Mouse (Mus musculus) liver, embryonic 16.5 days (tissue): ENCODE measurements around the gene Fyn. TPM values are rescaled to one million over a fixed set of nuclear protein-coding genes. Genes with fewer than 3 reads are reported as not detected.
A peak's percentile ranks its signal among the peaks of the same experiment; 100 is the strongest.

Experiments used
- ATAC-seq: fragments of 200-750 bp; cut with Nextera tagmentation; 2 replicates; pipeline ENCODE4 v1.8.0; 2017; ENCODE audit warnings: low read depth, mild to moderate bottlenecking, moderate number of reproducible peaks, moderate library complexity
- H3K27ac ChIP-seq: fragments of 300-500 bp; sonication (generic); 2 replicates; pipeline ENCODE4 v1.5.1; 2014; ENCODE audit warnings: mild to moderate bottlenecking, low read length
- H3K27me3 ChIP-seq: fragments of 300-500 bp; sonication (generic); 2 replicates; pipeline ENCODE4 v1.6.1; 2014; ENCODE audit warnings: low read depth, low read length, mixed read lengths; ENCODE audit not compliant: control insufficient read depth, insufficient read depth
- H3K36me3 ChIP-seq: fragments of 300-500 bp; sonication (generic); 2 replicates; pipeline ENCODE4 v1.6.1; 2014; ENCODE audit warnings: mild to moderate bottlenecking; ENCODE audit not compliant: control insufficient read depth, insufficient read depth
- H3K4me1 ChIP-seq: fragments of 300-500 bp; sonication (generic); 2 replicates; pipeline ENCODE4 v1.6.1; 2014; ENCODE audit warnings: low read depth, low read length, mixed read lengths; ENCODE audit not compliant: control insufficient read depth
- H3K4me2 ChIP-seq: fragments of 300-500 bp; sonication (generic); 2 replicates; pipeline ENCODE4 v1.6.1; 2014; ENCODE audit warnings: low read depth, low read length, mixed read lengths
- H3K4me3 ChIP-seq: fragments of 300-500 bp; sonication (generic); 2 replicates; pipeline ENCODE4 v1.5.1; 2014; ENCODE audit warnings: low read depth, mild to moderate bottlenecking, low read length
- H3K9ac ChIP-seq: fragments of 300-500 bp; sonication (generic); 2 replicates; pipeline ENCODE4 v1.6.1; 2014; ENCODE audit warnings: low read depth, low read length
- H3K9me3 ChIP-seq: fragments of 300-500 bp; sonication (generic); replicated peaks from 2 replicates; pipeline ENCODE4 v1.6.1; 2016; ENCODE audit warnings: low read length; ENCODE audit not compliant: control insufficient read depth
- WGBS: fragments of 180-500 bp; shearing (Covaris S2); extraction: QIAGEN DNeasy Blood & Tissue Kit; methylation state at CpG from one replicate; pipeline ENCODE4 v1.1.7; 2014; ENCODE audit not compliant: insufficient replicate concordance; 5-methylcytosine and 5-hydroxymethylcytosine counted together
- polyA plus RNA-seq: library from polyadenylated mRNA; unstranded; fragments of >200 nt; fragmentation: Nextera tagmentation; extraction: Ambion mirVana; gene quantifications from 2 replicates; pipeline ENCODE4 v1.2.1, GENCODE M21; 2015

Fyn gene
- polyA plus RNA-seq, 1 experiment from 2014 or later = 5.9 TPM

DNA sequence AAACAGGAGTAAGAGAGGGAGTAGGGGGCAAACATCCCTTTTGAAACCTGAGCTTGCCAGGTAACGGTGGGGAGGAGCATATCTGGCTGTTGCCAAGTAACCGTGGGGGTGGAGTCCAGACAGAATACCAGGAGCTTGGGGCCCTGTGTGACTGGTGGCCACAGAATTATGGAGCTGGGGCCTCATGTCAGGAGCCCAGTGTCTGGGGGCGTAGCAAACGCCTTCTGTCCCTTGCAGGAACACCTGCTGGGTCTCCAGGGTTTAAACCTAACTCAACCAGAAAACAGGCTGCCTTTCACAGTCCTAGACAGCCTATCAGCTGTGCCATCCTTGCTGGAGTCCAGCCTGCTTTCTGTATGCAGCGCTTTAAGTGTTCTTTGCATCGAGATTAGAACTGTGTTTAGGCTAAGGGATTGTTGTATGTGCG is 186.6 kb downstream of the Fyn start:
- 48% methylated on average over 7 of the region's 7 CpGs for WGBS
- no peaks in the 10 kb centered on the region for H3K27me3 ChIP-seq
- H3K9me3 ChIP-seq = no peaks in the 10 kb centered on the region
- no peak overlapping the region for H3K4me3 ChIP-seq
- no peak overlapping the region for H3K27ac ChIP-seq
- H3K36me3 ChIP-seq = no peaks in the 10 kb centered on the region
- H3K4me1 ChIP-seq = peaks cover 3% of the 10 kb centered on the region; the same call in 1 of the 2 replicates
- ATAC-seq = peak; percentile 47; the same call in 1 of the 2 replicates
- no peak overlapping the region for H3K4me2 ChIP-seq
- H3K9ac ChIP-seq = no peak overlapping the region

DNA sequence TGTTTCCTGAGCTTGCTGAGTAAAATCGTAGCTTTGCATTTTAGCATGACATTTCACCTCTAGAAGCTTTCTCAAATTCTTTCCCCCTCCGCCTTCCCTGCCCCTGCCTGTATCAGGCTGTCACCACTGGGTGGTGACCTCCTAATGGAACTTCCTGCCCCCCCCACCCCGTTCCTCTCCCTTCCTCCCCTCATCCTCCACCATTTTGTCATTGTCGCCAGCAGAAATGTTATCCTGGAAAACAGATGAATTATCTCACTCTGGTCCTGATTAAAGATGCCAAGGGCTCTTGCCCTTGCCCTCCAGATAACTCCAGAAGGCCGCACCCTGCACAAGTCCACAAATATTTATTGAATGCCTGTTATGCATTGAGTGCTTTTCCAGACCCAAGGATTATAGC is 187.1 kb downstream of the Fyn start:
- H3K4me1 ChIP-seq = peaks cover 3% of the 10 kb centered on the region; the same call in 1 of the 2 replicates
- H3K27ac ChIP-seq = no peak overlapping the region
- WGBS = 45% methylated on average over 5 of the region's 5 CpGs
- no peaks in the 10 kb centered on the region for H3K36me3 ChIP-seq
- H3K9ac ChIP-seq = no peak overlapping the region
- H3K27me3 ChIP-seq = no peaks in the 10 kb centered on the region
- no peak overlapping the region for H3K4me2 ChIP-seq
- ATAC-seq = peak; percentile 54; the same call in 1 of the 2 replicates
- no peaks in the 10 kb centered on the region for H3K9me3 ChIP-seq
- H3K4me3 ChIP-seq = no peak overlapping the region

DNA sequence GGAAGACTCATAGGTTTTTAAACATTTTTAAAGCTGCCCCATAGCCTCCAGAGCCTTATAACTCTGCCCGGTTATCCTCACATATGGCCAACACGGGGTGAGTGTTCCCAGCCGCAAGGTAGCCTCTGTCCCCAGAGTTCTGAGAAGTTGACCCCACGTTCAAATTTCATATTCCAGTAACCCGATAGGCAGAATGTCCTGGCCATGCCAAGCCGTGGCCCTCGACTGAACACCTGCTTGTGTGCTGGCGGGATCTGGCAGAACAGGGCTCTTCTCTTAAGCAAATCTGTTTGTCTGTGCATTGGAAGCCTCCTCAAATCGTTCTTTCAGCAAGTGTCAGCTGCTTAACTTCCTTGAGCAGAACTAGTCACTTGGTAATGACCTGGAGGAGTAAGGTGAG is 188.7 kb downstream of the Fyn start:
- Histone ChIP-seq H3K27me3 (no peaks in the 10 kb centered on the region), H3K4me1 (peaks cover 3% of the 10 kb centered on the region; the same call in 1 of the 2 replicates), H3K9me3 (no peaks in the 10 kb centered on the region), H3K9ac (no peak overlapping the region), H3K27ac (no peak overlapping the region), H3K36me3 (no peaks in the 10 kb centered on the region), H3K4me2 (no peak overlapping the region), H3K4me3 (no peak overlapping the region)
- 75% methylated on average over 9 of the region's 9 CpGs for WGBS
- no peak for ATAC-seq

DNA sequence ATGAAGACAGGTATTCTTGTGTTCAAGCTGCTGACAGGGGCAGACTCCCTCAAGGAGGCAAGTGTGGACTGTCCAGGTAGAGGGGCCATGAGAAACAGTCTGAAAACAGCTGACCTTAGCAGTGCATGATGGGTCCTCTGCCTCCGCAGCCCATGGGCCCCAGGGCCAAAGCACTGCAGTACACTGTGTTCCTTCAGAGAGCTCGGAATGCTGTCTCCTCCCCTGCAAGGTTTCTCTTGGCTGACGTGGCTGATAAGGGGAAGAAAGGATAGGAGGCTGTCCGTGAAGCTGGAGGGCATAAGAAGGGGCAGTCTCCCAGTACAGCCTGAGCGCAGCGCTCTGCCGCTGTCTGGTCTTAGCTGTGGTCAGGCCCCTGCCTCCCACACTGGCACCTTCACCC is 189.2 kb downstream of the Fyn start:
- Histone ChIP-seq H3K9me3 (no peaks in the 10 kb centered on the region), H3K4me3 (no peak overlapping the region), H3K4me1 (peaks cover 3% of the 10 kb centered on the region; the same call in 1 of the 2 replicates), H3K9ac (no peak overlapping the region), H3K27ac (no peak overlapping the region), H3K27me3 (no peaks in the 10 kb centered on the region), H3K36me3 (no peaks in the 10 kb centered on the region), H3K4me2 (no peak overlapping the region)
- no peak for ATAC-seq
- WGBS = 74% methylated on average over 7 of the region's 7 CpGs

DNA sequence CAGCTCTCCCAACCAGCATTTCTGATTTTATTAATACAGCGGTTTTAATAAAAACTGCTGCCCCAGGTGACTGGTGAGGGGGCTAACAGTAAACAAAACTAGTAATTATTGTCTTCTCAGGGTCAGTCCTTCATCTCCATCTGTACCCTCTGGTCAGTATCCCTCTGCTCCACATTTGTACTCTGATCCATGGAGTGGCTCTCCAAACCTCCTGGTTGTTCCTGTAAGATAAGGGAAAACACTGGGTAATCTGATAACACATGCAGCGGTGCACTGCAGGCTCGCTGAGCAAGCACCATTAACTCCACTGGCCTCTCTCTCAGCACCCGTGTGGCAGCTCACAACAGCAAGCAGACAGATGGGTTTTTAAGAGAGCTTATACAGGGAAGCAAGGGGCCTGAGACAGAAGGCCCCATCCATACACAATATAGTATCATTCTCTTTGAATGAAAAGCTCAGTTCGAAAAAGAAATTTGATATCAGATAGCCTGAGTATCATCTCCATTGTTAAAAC is 189.9 kb downstream of the Fyn start:
- no peak overlapping the region for H3K4me2 ChIP-seq
- H3K36me3 ChIP-seq = no peaks in the 10 kb centered on the region
- no peaks in the 10 kb centered on the region for H3K9me3 ChIP-seq
- H3K4me3 ChIP-seq = no peak overlapping the region
- H3K9ac ChIP-seq = no peak overlapping the region
- 43% methylated on average over 5 of the region's 5 CpGs for WGBS
- H3K27me3 ChIP-seq = no peaks in the 10 kb centered on the region
- ATAC-seq = no peak
- peaks cover 3% of the 10 kb centered on the region; the same call in 1 of the 2 replicates for H3K4me1 ChIP-seq
- no peak overlapping the region for H3K27ac ChIP-seq

DNA sequence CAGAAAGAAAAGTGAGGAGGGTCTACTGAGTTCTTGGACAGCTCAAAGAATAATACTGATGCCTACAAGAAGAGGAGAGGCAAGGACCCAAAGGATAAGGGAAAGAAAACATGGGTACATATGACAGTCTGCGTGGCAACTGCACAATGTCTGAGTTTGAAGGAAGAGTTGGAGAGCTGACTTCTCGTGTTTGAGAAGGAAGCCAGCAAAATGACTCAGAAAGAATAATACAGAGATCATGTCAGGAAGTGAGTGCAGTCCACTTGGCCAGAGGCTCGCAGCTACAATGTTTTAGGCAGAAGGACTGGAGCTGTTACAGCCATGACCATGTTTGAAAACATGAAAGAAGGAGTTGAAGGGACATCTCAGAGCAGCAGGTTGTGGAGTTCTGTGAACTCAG is 190.7 kb downstream of the Fyn start:
- no peak overlapping the region for H3K9ac ChIP-seq
- no peaks in the 10 kb centered on the region for H3K9me3 ChIP-seq
- no peaks in the 10 kb centered on the region for H3K27me3 ChIP-seq
- WGBS = 55% methylated on average over 3 of the region's 3 CpGs
- H3K36me3 ChIP-seq = no peaks in the 10 kb centered on the region
- ATAC-seq = no peak
- peaks cover 3% of the 10 kb centered on the region; the same call in 1 of the 2 replicates for H3K4me1 ChIP-seq
- no peak overlapping the region for H3K4me2 ChIP-seq
- H3K27ac ChIP-seq = no peak overlapping the region
- H3K4me3 ChIP-seq = no peak overlapping the region

DNA sequence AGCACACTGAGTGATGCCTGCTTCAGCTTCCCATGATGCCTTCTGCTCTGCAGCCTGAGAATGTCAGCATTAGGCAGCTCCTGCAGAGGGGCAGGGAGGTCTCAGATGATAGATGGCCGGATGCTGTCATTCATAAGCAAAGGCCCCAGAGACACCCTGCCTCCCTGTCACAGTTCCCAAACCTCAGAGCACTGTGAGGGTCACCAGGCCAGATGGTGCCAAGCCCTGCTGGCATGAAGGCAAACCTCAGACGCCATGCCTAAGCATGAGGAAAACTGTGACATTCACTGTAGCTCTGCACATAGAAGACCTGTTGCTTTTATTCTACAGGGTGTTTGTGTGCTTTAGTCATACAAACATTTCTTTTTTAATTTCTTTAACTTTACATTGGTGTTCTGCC is 193.7 kb downstream of the Fyn start:
- no peak overlapping the region for H3K9ac ChIP-seq
- WGBS = 69% methylated on average over 2 of the region's 2 CpGs
- H3K4me1 ChIP-seq = no peaks in the 10 kb centered on the region
- no peak overlapping the region for H3K4me2 ChIP-seq
- H3K4me3 ChIP-seq = no peak overlapping the region
- H3K27ac ChIP-seq = no peak overlapping the region
- H3K27me3 ChIP-seq = no peaks in the 10 kb centered on the region
- no peaks in the 10 kb centered on the region for H3K36me3 ChIP-seq
- ATAC-seq = no peak
- H3K9me3 ChIP-seq = no peaks in the 10 kb centered on the region

DNA sequence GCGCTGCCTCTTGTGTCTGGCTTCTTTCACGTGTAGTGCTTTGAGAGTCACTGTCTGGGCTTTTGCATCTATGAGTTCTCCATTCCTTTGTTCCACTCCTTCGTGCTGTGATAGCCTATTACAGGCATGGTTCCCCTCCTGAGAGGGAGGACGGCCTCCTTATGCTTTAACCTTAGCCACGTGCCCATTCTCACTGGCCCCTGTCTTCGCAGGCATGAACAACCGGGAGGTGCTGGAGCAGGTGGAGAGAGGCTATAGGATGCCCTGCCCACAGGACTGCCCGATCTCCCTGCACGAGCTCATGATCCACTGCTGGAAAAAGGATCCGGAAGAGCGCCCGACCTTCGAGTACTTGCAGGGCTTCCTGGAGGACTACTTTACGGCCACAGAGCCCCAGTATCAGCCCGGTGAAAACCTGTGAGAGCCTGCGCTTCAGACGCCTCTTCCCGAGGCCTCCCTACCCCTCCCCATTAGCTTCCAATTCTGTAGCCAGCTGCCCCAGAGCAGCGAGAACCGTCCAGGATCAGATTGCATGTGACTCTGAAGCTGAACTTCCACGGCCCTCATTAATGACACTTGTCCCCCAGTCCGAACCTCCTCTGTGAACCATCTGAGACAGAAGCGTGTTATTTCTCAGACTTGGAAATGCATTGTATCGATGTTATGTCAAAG is 195.0 kb downstream of the Fyn start:
- Histone ChIP-seq H3K27me3 (no peaks in the 10 kb centered on the region), H3K9ac (no peak overlapping the region), H3K9me3 (no peaks in the 10 kb centered on the region), H3K4me2 (no peak overlapping the region), H3K4me1 (no peaks in the 10 kb centered on the region), H3K4me3 (no peak overlapping the region), H3K27ac (no peak overlapping the region), H3K36me3 (no peaks in the 10 kb centered on the region)
- 75% methylated on average over 24 of the region's 24 CpGs for WGBS
- ATAC-seq = no peak

DNA sequence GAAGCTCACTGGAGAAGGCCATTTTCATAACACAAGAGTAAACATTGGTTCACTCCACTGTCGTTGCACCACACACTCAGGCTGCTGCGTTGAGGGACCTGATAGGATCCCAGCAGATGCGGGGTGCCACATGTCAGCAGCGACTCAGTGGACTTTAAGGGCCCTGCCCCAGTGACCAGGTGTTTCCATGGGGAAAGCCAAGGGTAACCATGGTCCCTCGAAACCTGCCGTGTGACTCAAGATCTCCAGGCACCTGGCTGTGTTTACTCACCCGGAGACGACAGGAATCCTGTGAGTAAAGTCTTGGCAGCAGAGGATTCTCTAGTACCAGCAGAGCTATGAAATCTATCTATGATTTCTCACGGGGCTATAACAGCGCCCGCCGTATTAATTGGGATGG is 198.2 kb downstream of the Fyn start:
- Histone ChIP-seq H3K4me2 (no peak overlapping the region), H3K9ac (no peak overlapping the region), H3K4me3 (no peak overlapping the region), H3K9me3 (no peaks in the 10 kb centered on the region), H3K27me3 (no peaks in the 10 kb centered on the region), H3K4me1 (no peaks in the 10 kb centered on the region), H3K36me3 (no peaks in the 10 kb centered on the region), H3K27ac (no peak overlapping the region)
- no peak for ATAC-seq
- WGBS = 75% methylated on average over 12 of the region's 12 CpGs
